22 mouse cellular contexts compared by ENCODE assay signal in genomic region chr9:64579306-64579705, GRCm38 (mm10).
DNase-seq lines count a peak whose midpoint lies in the region; ATAC-seq lines count a peak whose summit lies in the region.
"Had no signal": no experiment of that assay in that cellular context is flagged by ENCODE, and none has a peak within 500 bp of the region (broad histone marks: within the 10 kb centered on the region; RNA-seq: fewer than 3 reads in every experiment).

No protein-coding gene starts in this region.

- H3K36me3 ChIP-seq in neural tube, embryonic 13.5 days: no peaks in the 10 kb centered on the region
- H3K36me3 ChIP-seq: heart, embryonic 10.5 days; heart, embryonic 15.5 days; kidney, embryonic 15.5 days; liver, embryonic 15.5 days; lung, embryonic 15.5 days had no signal

- WGBS in neural tube, embryonic 13.5 days: 65% methylated on average over 1 of the region's 1 CpGs

- no peak for ATAC-seq in neural tube, embryonic 13.5 days (ENCODE audit: low read depth)
- ATAC-seq: CD4-positive, CD25-positive, alpha-beta regulatory T cell, adult 4 months; forebrain, embryonic 13.5 days; hindbrain, embryonic 16.5 days had no signal

- no peaks in the 10 kb centered on the region for H3K27me3 ChIP-seq in neural tube, embryonic 13.5 days
- H3K27me3 ChIP-seq: forebrain, embryonic 13.5 days; heart, embryonic 15.5 days; liver, embryonic 15.5 days; lung, embryonic 15.5 days had no signal

- no peak overlapping the region for H3K9ac ChIP-seq in neural tube, embryonic 13.5 days
- H3K9ac ChIP-seq: forebrain, embryonic 13.5 days; heart, embryonic 15.5 days; kidney, embryonic 15.5 days; liver, embryonic 15.5 days; lung, embryonic 15.5 days had no signal

- peak; percentile 29 for DNase-seq in kidney, postnatal 10 days
- DNase-seq in kidney, postnatal 4 days: no peak
- DNase-seq in neural tube, embryonic 10.5 days (ENCODE audit: extremely low spot score, low spot score): no peak
- peak; percentile 63 for DNase-seq in cerebellum, adult 9-10 months
- DNase-seq in cerebellum, postnatal 25 days: peak; percentile 55 to 78
- DNase-seq in heart, adult 11 months: no peak
- DNase-seq: adrenal gland, postnatal 25 days; gastrocnemius, postnatal 14 days; kidney, adult 18-20 months; layer of hippocampus, postnatal 36 days; liver; thymus, postnatal 14 days had no signal

- no peak overlapping the region for H3K4me3 ChIP-seq in neural tube, embryonic 13.5 days
- H3K4me3 ChIP-seq: forebrain, embryonic 13.5 days; heart, embryonic 10.5 days; heart, embryonic 15.5 days; kidney, embryonic 15.5 days; liver, embryonic 15.5 days; lung, embryonic 15.5 days had no signal

- H3K9me3 ChIP-seq in neural tube, embryonic 13.5 days: no peaks in the 10 kb centered on the region
- H3K9me3 ChIP-seq: forebrain, embryonic 13.5 days; heart, embryonic 10.5 days; heart, embryonic 15.5 days; kidney, embryonic 15.5 days; liver, embryonic 15.5 days; lung, embryonic 15.5 days had no signal

- H3K27ac ChIP-seq in neural tube, embryonic 13.5 days (replicated peaks): peak overlapping the region; percentile 54; the same call in 1 of the 2 replicates
- H3K27ac ChIP-seq: forebrain, embryonic 13.5 days; heart, embryonic 10.5 days; heart, embryonic 15.5 days; kidney, embryonic 15.5 days; liver, embryonic 15.5 days; lung, embryonic 15.5 days had no signal

- no peak overlapping the region for H3K4me2 ChIP-seq in neural tube, embryonic 13.5 days
- H3K4me2 ChIP-seq: forebrain, embryonic 13.5 days; heart, embryonic 15.5 days; kidney, embryonic 15.5 days; liver, embryonic 15.5 days; lung, embryonic 15.5 days; midbrain, embryonic 11.5 days had no signal

- H3K4me1 ChIP-seq in neural tube, embryonic 13.5 days (replicated peaks): peaks cover 63% of the 10 kb centered on the region
- H3K4me1 ChIP-seq: forebrain, embryonic 13.5 days; lung, embryonic 15.5 days had no signal

Comparison
In these comparisons a context has a peak if more than half of its experiments do, and no peak if none do; other contexts are left out.
1. DNase-seq: peak in kidney, postnatal 10 days (single experiment), cerebellum, adult 9-10 months (single experiment) and cerebellum, postnatal 25 days (2 of 2); none in kidney, postnatal 4 days (0 of 2), neural tube, embryonic 10.5 days (single experiment) and heart, adult 11 months (single experiment).